23 mouse cellular contexts compared by ENCODE assay signal in the genomic region with DNA sequence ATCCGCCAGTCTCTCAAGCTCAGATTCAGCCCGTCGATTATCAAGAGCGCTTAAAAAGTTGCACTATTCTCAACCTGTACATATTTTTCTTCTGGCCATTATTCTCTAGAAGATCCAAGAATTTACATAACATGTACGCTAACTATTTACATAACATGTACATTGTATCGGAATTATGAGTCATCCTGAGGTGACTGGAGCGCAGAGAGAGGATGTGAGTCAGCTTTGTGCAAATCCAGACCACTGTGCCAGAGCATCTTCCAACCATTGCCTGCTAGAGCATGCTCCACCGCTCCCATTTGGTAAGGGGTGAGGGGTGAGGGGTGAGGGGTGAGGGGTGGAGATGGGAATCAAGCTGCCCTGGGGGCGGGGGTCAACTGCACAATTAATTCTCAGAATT. TPM values are rescaled to one million over a fixed set of nuclear protein-coding genes. Genes with fewer than 3 reads are reported as not detected.
"Had no signal": no experiment of that assay in that cellular context is flagged by ENCODE, and none has a peak within 500 bp of the region (broad histone marks: within the 10 kb centered on the region; RNA-seq: fewer than 3 reads in every experiment).

No protein-coding gene starts in this region.

- H3K4me2 ChIP-seq: lung, embryonic 15.5 days; midbrain, embryonic 11.5 days; midbrain, embryonic 13.5 days; neural tube, embryonic 13.5 days; neural tube, embryonic 15.5 days; stomach, embryonic 15.5 days had no signal

- H3K27ac ChIP-seq: lung, embryonic 15.5 days; macrophage; midbrain, embryonic 13.5 days; neural tube, embryonic 13.5 days; neural tube, embryonic 15.5 days; stomach, embryonic 15.5 days; stomach, postnatal 0 days had no signal

- H3K9me3 ChIP-seq: lung, embryonic 15.5 days; megakaryocyte, embryonic 14.5 days; midbrain, embryonic 13.5 days; neural tube, embryonic 13.5 days; stomach, embryonic 15.5 days had no signal

- H3K36me3 ChIP-seq: lung, embryonic 15.5 days; midbrain, embryonic 13.5 days; neural tube, embryonic 13.5 days; neural tube, embryonic 15.5 days; stomach, embryonic 15.5 days had no signal

- H3K4me3 ChIP-seq: lung, embryonic 15.5 days; megakaryocyte, embryonic 14.5 days; midbrain, embryonic 13.5 days; myocyte; neural tube, embryonic 13.5 days; neural tube, embryonic 15.5 days; stomach, embryonic 15.5 days had no signal

- H3K9ac ChIP-seq: lung, embryonic 15.5 days; midbrain, embryonic 13.5 days; neural tube, embryonic 13.5 days; neural tube, embryonic 15.5 days; stomach, embryonic 15.5 days had no signal

- DNase-seq: lung, adult 2 months; lung, postnatal 14 days; lung, postnatal 36 days; right cerebral cortex, postnatal 14 days; thymus, adult 2 months; thymus, postnatal 25 days; thymus, postnatal 4 days had no signal

- H3K27me3 ChIP-seq: lung, embryonic 15.5 days; neural tube, embryonic 13.5 days; neural tube, embryonic 15.5 days; stomach, embryonic 15.5 days had no signal

- ATAC-seq: lung, postnatal 0 days; midbrain, embryonic 13.5 days; midbrain, embryonic 16.5 days had no signal

- H3K4me1 ChIP-seq: lung, embryonic 15.5 days; megakaryocyte, embryonic 14.5 days; stomach, embryonic 15.5 days had no signal

RNA-seq across cellular contexts. Expression of a gene that starts 29.6 kb away (rescaled TPM):
- total RNA-seq: megakaryocyte progenitor cell, adult 5-6 weeks had no signal
- polyA plus RNA-seq: liver, embryonic 16.5 days; lung, adult 2 months; lung, embryonic 15.5 days; lung, postnatal 0 days; macrophage; midbrain, embryonic 11.5 days; midbrain, embryonic 13.5 days; midbrain, embryonic 16.5 days; myocyte; neural tube, embryonic 11.5 days; neural tube, embryonic 13.5 days; neural tube, embryonic 15.5 days; spleen, adult 2 months; stomach, embryonic 15.5 days; stomach, postnatal 0 days; thymus, adult 2 months had no signal

RNA-seq across cellular contexts. Expression of a gene that starts 47.0 kb away (rescaled TPM):
- total RNA-seq: megakaryocyte progenitor cell, adult 5-6 weeks had no signal
- polyA plus RNA-seq: liver, embryonic 16.5 days; lung, adult 2 months; lung, postnatal 0 days; macrophage; myocyte had no signal
